Mouse (Mus musculus): ENCODE results near the gene Spaca6.

DNA sequence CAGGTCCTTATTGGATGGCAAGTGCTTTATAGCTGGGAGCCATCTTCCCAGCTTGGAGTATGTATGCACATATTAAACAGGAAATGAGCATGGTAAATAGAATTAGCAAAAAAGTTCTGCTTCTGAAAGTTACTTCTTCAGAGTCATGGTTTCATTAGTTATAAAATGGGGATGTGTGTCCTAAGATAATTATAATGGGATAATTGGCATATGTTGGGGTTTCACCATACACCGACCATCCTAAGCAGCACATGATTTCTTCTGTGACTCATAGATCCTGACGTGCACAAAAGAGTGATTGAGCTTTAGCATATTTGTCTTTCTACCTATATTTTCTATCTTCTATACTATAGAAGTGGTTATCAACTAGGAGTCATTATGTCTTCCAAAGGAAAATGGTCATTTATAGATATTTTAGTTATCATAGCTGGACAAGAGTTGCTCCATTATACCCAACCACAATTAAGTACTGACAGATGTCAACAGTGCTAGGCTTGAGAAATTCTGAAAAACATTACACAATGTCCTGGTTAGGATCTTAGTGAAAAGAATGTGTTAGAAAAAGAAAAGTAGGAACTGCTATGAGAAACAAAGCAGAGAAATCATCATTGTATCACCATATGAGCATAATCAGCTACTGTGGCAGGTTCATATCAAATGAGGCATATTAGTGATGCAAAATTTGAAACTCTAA lies 62.9 kb downstream of the Spaca6 start:
- TF ChIP-seq CTCF (IDR thresholded peaks at IDR 0.05; ENCODE audit: insufficient read depth, low read depth, low read length), result no peak
- no peak for TF ChIP-seq POLR2A (IDR thresholded peaks at IDR 0.05; ENCODE audit: insufficient read depth, low read depth, low read length)
